Mouse (Mus musculus): ENCODE data around the gene Itsn1. TPM values are rescaled to one million over a fixed set of nuclear protein-coding genes. Genes with fewer than 3 reads are reported as not detected.

The Itsn1 gene
- 57.8 and 60.2 TPM in 2 replicates for polyA plus RNA-seq (2015; fragmentation: Nextera tagmentation; extraction: Ambion mirVana)

- H3K9ac ChIP-seq = peak within 1 kb of the TSS; percentile 96
- no peaks in the 10 kb centered on the region for H3K27me3 ChIP-seq
- peak within 1 kb of the TSS; percentile 92 for H3K4me3 ChIP-seq
- H3K4me1 ChIP-seq (replicated peaks) = peaks cover 32% of the 10 kb centered on the region
- H3K9me3 ChIP-seq = no peaks in the 10 kb centered on the region
- ATAC-seq (ENCODE audit: low FRiP score, low read depth) = peak; percentile 95
- peak within 1 kb of the TSS; percentile 78 for H3K4me2 ChIP-seq
- H3K27ac ChIP-seq (replicated peaks) = peak within 1 kb of the TSS; percentile 93
- WGBS = under 1% methylated on average over 32 of the region's 33 CpGs
- H3K36me3 ChIP-seq = 0 out of 2 replicates have a peak, but pooled peaks cover 5% of the 10 kb centered on the region
Measured at GRCm38 (mm10) chr16:91729066-91729482, at the start of gene Itsn1. TSS of gene Itsn1 (plus strand) at chr16:91729281.

- no peak overlapping the region for H3K4me2 ChIP-seq
- H3K9ac ChIP-seq = no peak overlapping the region
- WGBS = 82% methylated on average over 5 of the region's 5 CpGs
- no peaks in the 10 kb centered on the region for H3K27me3 ChIP-seq
- ATAC-seq (ENCODE audit: low FRiP score, low read depth) = no peak
- H3K9me3 ChIP-seq = no peaks in the 10 kb centered on the region
- H3K27ac ChIP-seq (replicated peaks) = no peak overlapping the region
- H3K4me1 ChIP-seq (replicated peaks) = no peaks in the 10 kb centered on the region
- H3K36me3 ChIP-seq = peaks cover 82% of the 10 kb centered on the region
- H3K4me3 ChIP-seq = no peak overlapping the region
Measured at GRCm38 (mm10) chr16:91680656-91681055, 48.4 kb upstream of the Itsn1 start.

GRCm38 (mm10) chr16:91685526-91685925 is 43.6 kb upstream of the Itsn1 start:
- Histone ChIP-seq H3K4me1 (replicated peaks) (peaks cover 22% of the 10 kb centered on the region), H3K4me2 (no peak overlapping the region), H3K27me3 (no peaks in the 10 kb centered on the region), H3K4me3 (no peak overlapping the region), H3K36me3 (peaks cover 49% of the 10 kb centered on the region), H3K27ac (replicated peaks) (no peak overlapping the region), H3K9ac (no peak overlapping the region), H3K9me3 (no peaks in the 10 kb centered on the region)
- 95% methylated on average over 5 of the region's 5 CpGs for WGBS
- ATAC-seq (ENCODE audit: low FRiP score, low read depth) = no peak

GRCm38 (mm10) chr16:91686369-91686768 is 42.7 kb upstream of the Itsn1 start:
- Histone ChIP-seq H3K9ac (no peak overlapping the region), H3K36me3 (peaks cover 48% of the 10 kb centered on the region), H3K9me3 (no peaks in the 10 kb centered on the region), H3K4me2 (no peak overlapping the region), H3K27ac (replicated peaks) (no peak overlapping the region), H3K4me1 (replicated peaks) (peaks cover 22% of the 10 kb centered on the region), H3K4me3 (no peak overlapping the region), H3K27me3 (no peaks in the 10 kb centered on the region)
- 85% methylated on average over 5 of the region's 5 CpGs for WGBS
- no peak for ATAC-seq (ENCODE audit: low FRiP score, low read depth)

GRCm38 (mm10) chr16:91688023-91688618 is 41.0 kb upstream of the Itsn1 start:
- Histone ChIP-seq H3K36me3 (peaks cover 30% of the 10 kb centered on the region), H3K9me3 (no peaks in the 10 kb centered on the region), H3K9ac (peak overlapping the region; percentile 99), H3K4me2 (peak overlapping the region; percentile 93), H3K4me1 (replicated peaks) (peaks cover 22% of the 10 kb centered on the region), H3K4me3 (peak overlapping the region; percentile 97), H3K27ac (replicated peaks) (peak overlapping the region; percentile 94), H3K27me3 (no peaks in the 10 kb centered on the region)
- WGBS = 2% methylated on average over 40 of the region's 51 CpGs
- no peak for ATAC-seq (ENCODE audit: low FRiP score, low read depth)

DNA sequence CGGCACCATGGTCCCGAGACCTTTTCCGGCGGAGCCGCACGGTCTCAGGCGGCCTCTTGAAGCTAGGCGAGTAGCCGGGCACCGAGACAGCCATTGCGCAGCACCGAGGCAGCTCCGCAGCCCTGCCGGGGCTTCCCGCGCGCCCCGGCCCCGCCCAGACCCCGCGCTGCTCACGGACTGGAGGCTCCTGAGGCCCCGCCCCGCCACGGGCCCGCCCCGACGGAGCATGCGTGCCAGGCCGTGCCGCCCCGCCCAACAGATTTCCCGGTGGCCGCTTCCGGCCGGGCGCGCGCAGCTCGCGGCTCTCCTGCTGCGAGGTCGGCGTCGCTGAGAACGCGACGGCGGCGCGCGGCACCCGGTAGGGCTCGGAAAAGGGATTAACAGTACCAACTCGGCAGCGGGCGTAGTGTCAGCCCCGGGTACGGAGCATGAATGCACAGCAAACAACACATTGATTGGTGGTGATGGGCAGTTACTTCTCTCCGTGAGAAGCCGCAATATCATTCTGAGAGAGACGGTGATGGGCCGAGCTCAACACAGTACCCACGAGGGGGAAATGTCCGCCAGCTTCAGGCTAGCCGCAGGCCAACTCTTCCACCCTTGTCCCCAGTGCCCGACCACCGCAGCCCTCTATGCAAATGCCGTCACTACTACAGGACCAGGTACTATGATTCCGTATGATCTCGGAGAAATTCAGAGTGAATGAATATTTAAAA is 40.3 kb upstream of the Itsn1 start, which contains the start of gene Donson:
Gene Donson, minus strand, starts transcription at position 152 of the 716 bp plus-strand sequence.
- Histone ChIP-seq H3K4me3 (peak within 1 kb of the TSS; percentile 97), H3K27ac (replicated peaks) (peak within 1 kb of the TSS; percentile 94), H3K36me3 (peaks cover 28% of the 10 kb centered on the region), H3K9me3 (no peaks in the 10 kb centered on the region), H3K4me2 (peak within 1 kb of the TSS; percentile 93), H3K27me3 (no peaks in the 10 kb centered on the region), H3K9ac (peak within 1 kb of the TSS; percentile 99), H3K4me1 (replicated peaks) (peaks cover 22% of the 10 kb centered on the region)
- peak; percentile 99 for ATAC-seq (ENCODE audit: low FRiP score, low read depth)
- 1% methylated on average over 58 of the region's 71 CpGs for WGBS

GRCm38 (mm10) chr16:91689791-91690190 is 39.3 kb upstream of the Itsn1 start:
- no peak overlapping the region for H3K4me3 ChIP-seq
- H3K4me2 ChIP-seq = peak overlapping the region; percentile 93
- ATAC-seq (ENCODE audit: low FRiP score, low read depth) = no peak
- H3K36me3 ChIP-seq = peaks cover 23% of the 10 kb centered on the region
- H3K27me3 ChIP-seq = no peaks in the 10 kb centered on the region
- H3K9ac ChIP-seq = 0 out of 2 replicates have a peak overlapping the region, but pooled peaks have one; percentile 59
- no peak overlapping the region for H3K27ac ChIP-seq (replicated peaks)
- H3K4me1 ChIP-seq (replicated peaks) = peaks cover 22% of the 10 kb centered on the region
- no peaks in the 10 kb centered on the region for H3K9me3 ChIP-seq
- 46% methylated on average over 7 of the region's 7 CpGs for WGBS

- no peak overlapping the region for H3K9ac ChIP-seq
- peak; percentile 93 for ATAC-seq (ENCODE audit: low FRiP score, low read depth)
- no peaks in the 10 kb centered on the region for H3K9me3 ChIP-seq
Measured at GRCm38 (mm10) chr16:91694455-91695084, 34.5 kb upstream of the Itsn1 start.

GRCm38 (mm10) chr16:91695108-91695755 is 33.8 kb upstream of the Itsn1 start:
- WGBS = 79% methylated on average over 8 of the region's 8 CpGs
- no peaks in the 10 kb centered on the region for H3K27me3 ChIP-seq
- no peak overlapping the region for H3K4me2 ChIP-seq
- ATAC-seq (ENCODE audit: low FRiP score, low read depth) = no peak
- no peak overlapping the region for H3K9ac ChIP-seq
- H3K4me1 ChIP-seq (replicated peaks) = no peaks in the 10 kb centered on the region
- no peak overlapping the region for H3K4me3 ChIP-seq
- H3K27ac ChIP-seq (replicated peaks) = no peak overlapping the region
- H3K36me3 ChIP-seq = peaks cover 34% of the 10 kb centered on the region
- no peaks in the 10 kb centered on the region for H3K9me3 ChIP-seq

More at GRCm38 (mm10) chr16:91694455-91695084, 34.5 kb upstream of the Itsn1 start:
- 31% methylated on average over 14 of the region's 14 CpGs for WGBS
- no peak overlapping the region for H3K4me2 ChIP-seq
- peaks cover 6% of the 10 kb centered on the region for H3K4me1 ChIP-seq (replicated peaks)
- no peak overlapping the region for H3K27ac ChIP-seq (replicated peaks)
- peaks cover 35% of the 10 kb centered on the region for H3K36me3 ChIP-seq
- no peaks in the 10 kb centered on the region for H3K27me3 ChIP-seq
- no peak overlapping the region for H3K4me3 ChIP-seq

DNA sequence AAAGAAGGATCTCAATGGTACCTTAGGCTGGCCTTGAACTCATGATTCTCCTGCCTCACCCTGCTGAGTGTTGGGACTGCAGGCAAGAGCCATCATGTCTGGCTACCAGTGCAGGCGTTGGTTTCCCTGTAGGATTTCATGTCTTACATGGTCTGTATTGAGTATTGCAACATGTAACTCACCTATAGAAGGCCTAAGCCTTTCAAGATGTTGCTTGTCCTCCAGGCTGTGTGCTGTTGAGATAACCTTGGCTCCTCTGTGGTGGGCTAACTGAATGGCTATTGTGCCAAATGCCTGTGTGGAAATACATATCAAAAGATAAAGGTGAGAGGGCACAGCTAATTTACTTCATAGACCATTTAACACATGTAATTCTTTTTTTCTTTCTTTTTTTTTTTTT is 30.1 kb upstream of the Itsn1 start:
- Histone ChIP-seq H3K27ac (replicated peaks) (no peak overlapping the region), H3K36me3 (peaks cover 48% of the 10 kb centered on the region), H3K4me2 (no peak overlapping the region), H3K4me1 (replicated peaks) (no peaks in the 10 kb centered on the region), H3K9me3 (no peaks in the 10 kb centered on the region), H3K9ac (no peak overlapping the region), H3K4me3 (no peak overlapping the region), H3K27me3 (no peaks in the 10 kb centered on the region)
- 87% methylated on average over 1 of the region's 1 CpGs for WGBS
- no peak for ATAC-seq (ENCODE audit: low FRiP score, low read depth)

DNA sequence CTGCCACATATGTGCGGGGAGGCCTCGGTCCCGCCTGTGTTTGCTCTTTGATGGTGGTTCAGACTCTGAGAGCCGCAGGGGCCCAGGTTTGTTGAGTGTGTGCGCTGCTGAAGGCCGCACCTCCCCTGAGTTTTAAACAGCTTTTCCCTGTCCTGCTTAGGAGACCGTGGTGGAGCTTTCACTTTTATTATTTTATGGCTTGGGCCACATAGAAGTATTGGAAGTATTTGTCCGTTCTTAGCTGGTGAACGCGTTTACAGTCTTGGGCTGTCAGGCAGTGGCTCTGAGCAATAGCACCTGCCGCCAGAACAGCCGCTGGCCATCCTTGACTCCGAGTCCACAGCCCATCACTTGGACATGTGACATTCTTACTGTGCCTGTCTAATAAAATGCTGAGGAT is 27.2 kb upstream of the Itsn1 start:
- Histone ChIP-seq H3K9ac (no peak overlapping the region), H3K4me3 (no peak overlapping the region), H3K4me1 (replicated peaks) (no peaks in the 10 kb centered on the region), H3K36me3 (peaks cover 60% of the 10 kb centered on the region), H3K27ac (replicated peaks) (no peak overlapping the region), H3K27me3 (no peaks in the 10 kb centered on the region), H3K9me3 (no peaks in the 10 kb centered on the region), H3K4me2 (no peak overlapping the region)
- 90% methylated on average over 13 of the region's 13 CpGs for WGBS
- no peak for ATAC-seq (ENCODE audit: low FRiP score, low read depth)
